Mouse (Mus musculus) brown adipose tissue, adult 24 weeks (tissue): Measurements from ENCODE around the gene Zfp217. TPM values are rescaled to one million over a fixed set of nuclear protein-coding genes. Genes with fewer than 3 reads are reported as not detected.

ENCODE experiments used
- H3K27ac ChIP-seq: fragments of 200-500 bp; replicated peaks from 2 replicates; pipeline ENCODE4 v1.5.1; 2012; ENCODE audit warnings: low read depth, mild to moderate bottlenecking, low read length
- H3K4me1 ChIP-seq: fragments of 200-500 bp; 2 replicates; pipeline ENCODE4 v1.6.1; 2012; ENCODE audit warnings: low read length, mixed read lengths; ENCODE audit not compliant: control insufficient read depth, insufficient read depth, insufficient read length
- H3K4me3 ChIP-seq: fragments of 200-500 bp; 2 replicates; pipeline ENCODE4 v1.5.1; 2012; ENCODE audit warnings: low read depth, mild to moderate bottlenecking, low read length, moderate library complexity; ENCODE audit not compliant: insufficient read depth
- polyA plus RNA-seq: library from polyadenylated mRNA; stranded (reverse); fragments of >200 nt; gene quantifications from 2 replicates; pipeline ENCODE4 v1.2.4, GENCODE M21; 2012; ENCODE audit not compliant: missing spikeins, insufficient read depth, insufficient read length

The Zfp217 gene
- polyA plus RNA-seq, 1 experiment: 5.3 TPM

DNA sequence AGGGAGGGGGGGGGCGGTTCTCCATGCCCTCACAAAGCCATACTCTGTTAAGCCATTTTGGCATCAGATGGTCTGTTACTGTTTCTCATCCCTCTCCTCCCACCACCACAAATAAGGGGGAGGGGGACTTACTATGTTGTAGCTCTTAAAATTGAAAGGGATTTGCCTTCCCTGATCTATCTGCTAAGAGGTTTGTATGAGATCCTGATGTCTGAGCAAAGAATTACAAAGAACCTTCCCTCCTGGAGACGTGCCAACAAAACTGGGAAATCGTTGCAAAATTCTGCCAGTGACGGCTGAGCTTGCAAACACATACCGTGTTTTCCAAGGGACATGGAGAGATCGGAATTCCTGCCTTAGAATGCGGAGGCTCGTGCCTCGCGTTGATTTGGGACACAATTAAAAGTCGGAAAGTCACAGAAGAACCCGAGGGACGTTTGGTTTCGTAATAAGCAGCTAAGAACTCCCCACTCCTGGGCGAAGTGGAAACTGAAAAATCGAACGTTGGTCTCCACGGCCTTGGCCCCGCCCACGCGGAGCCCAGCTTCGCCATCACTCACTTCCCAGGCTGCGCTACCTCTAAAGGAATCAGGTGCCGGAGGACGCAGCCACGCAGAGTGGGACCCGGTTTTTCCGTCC is 14.7 kb downstream of the Zfp217 start:
- Histone ChIP-seq H3K4me1 (peaks cover 12% of the 10 kb centered on the region), H3K4me3 (peak overlapping the region; percentile 55), H3K27ac (peak overlapping the region; percentile 90)

DNA sequence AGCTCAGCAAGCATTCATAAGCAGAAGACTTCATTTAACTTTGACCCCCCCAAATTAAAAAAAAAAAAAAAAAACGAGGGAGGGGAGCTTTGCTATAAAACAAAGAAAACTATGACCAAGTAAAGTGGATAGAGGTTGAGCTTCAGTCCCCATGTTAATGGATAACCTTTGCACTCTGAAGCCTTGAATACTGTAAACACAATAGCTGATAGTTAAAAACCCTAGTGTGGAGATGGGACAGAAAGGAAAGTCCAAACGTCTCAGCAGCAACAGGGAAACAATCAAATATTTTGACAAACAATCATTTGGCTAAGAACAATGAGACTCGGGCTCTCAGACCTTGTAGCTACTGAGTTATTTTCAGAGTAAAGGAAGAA is 15.2 kb downstream of the Zfp217 start:
- Histone ChIP-seq H3K4me3 (peak overlapping the region; percentile 55), H3K4me1 (peaks cover 14% of the 10 kb centered on the region), H3K27ac (peak overlapping the region; percentile 90)

GRCm38 (mm10) chr2:170131981-170132460 is 15.9 kb downstream of the Zfp217 start:
- peak overlapping the region; percentile 36 for H3K4me3 ChIP-seq
- peak overlapping the region; percentile 68 for H3K27ac ChIP-seq
- H3K4me1 ChIP-seq: peaks cover 21% of the 10 kb centered on the region

GRCm38 (mm10) chr2:170130780-170131645 is 16.9 kb downstream of the Zfp217 start:
- Histone ChIP-seq H3K4me1 (peaks cover 30% of the 10 kb centered on the region), H3K27ac (peak overlapping the region; percentile 84), H3K4me3 (peak overlapping the region; percentile 90)

- peak overlapping the region; percentile 90 for H3K4me3 ChIP-seq
- H3K27ac ChIP-seq: peak overlapping the region; percentile 89
- peaks cover 37% of the 10 kb centered on the region for H3K4me1 ChIP-seq
These were observed 17.8 kb downstream of the Zfp217 start for GRCm38 (mm10) chr2:170129923-170130779.

DNA sequence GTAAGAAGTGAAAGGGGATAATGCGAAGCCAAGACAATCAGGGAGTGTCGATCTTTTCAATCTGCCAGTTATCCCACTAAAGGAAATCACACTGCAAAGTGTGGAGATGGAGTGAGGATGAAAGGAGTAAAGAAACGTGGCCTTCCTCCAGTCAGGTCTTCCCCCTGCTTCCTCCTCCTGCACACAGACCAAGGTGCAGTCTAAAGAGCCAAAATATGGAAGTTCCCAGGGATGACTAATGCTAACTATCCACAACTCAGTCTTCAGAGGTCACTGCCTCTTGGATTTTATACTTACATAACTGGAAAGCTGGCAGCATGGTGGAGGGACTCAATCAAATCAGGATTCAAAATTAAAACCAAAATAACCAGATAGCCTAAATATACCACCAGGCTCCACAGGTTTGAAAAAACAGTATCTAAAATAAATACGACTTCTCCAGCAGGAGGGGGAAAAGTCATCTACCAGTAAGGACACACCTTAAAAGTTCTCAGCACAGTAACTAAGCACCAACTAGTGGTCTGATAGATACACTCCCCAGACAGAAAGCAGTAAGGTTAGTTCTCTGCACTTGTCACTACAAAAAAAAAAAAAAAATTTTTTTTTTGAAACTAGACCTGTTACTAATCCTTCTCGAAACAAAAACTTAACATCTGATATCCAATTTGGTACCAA is 18.5 kb downstream of the Zfp217 start:
- H3K4me3 ChIP-seq: peak overlapping the region; percentile 90
- peaks cover 39% of the 10 kb centered on the region for H3K4me1 ChIP-seq
- H3K27ac ChIP-seq: peak overlapping the region; percentile 89

DNA sequence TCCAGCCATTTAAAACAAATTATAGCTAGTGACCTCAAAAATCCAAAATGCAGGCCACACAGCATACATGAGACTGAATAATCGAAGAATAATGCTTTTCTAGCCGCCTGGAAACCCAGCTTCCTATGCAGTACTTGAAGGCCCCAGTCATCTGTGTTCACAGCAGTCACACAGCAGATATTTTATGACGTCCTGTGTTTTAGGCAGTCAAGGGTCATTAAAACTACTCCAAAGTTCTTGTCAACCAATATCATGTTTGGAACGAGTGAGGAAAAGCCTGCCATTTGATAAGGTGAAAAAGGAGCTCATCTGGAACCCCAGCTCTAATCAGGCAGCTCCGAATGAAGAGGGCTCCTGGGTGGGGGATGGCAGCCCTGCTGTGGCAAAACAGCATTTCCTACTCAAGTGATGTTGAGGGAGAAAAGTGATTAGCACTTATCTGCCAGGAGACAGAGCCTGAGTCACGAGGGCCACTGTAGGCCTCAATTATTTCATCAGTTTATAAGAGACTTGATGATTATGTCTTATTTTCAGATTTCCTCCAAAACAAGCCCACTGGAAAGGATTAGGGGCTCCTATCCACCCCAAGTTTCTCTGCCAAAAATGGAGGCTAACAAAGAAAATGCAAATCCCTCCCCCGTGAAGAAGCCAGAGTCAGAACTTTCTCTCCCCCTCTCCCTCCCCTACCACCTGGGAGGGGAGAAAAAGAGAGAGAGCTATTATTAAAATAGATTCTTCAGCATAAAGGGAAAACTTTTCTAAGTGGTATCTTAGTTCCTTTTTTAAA is 19.2 kb downstream of the Zfp217 start:
- Histone ChIP-seq H3K4me1 (peaks cover 42% of the 10 kb centered on the region), H3K27ac (peak overlapping the region; percentile 57), H3K4me3 (0 out of 2 replicates have a peak overlapping the region, but pooled peaks have one; percentile 1)

- Histone ChIP-seq H3K27ac (peak overlapping the region; percentile 52), H3K4me1 (peaks cover 42% of the 10 kb centered on the region), H3K4me3 (peak overlapping the region; percentile 2; the same call in 1 of the 2 replicates)
These were observed 20.4 kb downstream of the Zfp217 start for GRCm38 (mm10) chr2:170127523-170127922.

GRCm38 (mm10) chr2:170126266-170126665 is 21.6 kb downstream of the Zfp217 start:
- peaks cover 42% of the 10 kb centered on the region for H3K4me1 ChIP-seq
- H3K4me3 ChIP-seq: no peak overlapping the region
- no peak overlapping the region for H3K27ac ChIP-seq

DNA sequence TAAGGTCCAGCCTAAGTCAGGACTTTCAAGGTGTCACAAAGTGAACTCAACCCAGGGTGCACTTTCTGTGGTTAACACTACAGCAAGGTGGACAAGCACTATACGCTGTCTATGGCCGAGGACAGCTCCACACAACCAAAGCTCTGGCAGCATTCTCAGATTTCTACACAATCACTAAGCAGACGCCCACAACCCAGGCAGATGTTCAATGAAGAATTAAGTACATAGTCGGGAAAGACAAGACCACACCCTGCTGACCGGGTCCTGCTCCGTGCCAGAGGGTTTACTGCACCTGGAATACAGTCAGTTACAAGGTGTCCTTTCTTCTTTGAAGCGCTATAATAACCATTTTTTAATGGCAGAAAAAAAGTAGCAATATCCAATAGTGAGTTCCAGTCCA is 25.7 kb downstream of the Zfp217 start:
- H3K27ac ChIP-seq: no peak overlapping the region
- no peak overlapping the region for H3K4me3 ChIP-seq
- H3K4me1 ChIP-seq: peaks cover 23% of the 10 kb centered on the region

DNA sequence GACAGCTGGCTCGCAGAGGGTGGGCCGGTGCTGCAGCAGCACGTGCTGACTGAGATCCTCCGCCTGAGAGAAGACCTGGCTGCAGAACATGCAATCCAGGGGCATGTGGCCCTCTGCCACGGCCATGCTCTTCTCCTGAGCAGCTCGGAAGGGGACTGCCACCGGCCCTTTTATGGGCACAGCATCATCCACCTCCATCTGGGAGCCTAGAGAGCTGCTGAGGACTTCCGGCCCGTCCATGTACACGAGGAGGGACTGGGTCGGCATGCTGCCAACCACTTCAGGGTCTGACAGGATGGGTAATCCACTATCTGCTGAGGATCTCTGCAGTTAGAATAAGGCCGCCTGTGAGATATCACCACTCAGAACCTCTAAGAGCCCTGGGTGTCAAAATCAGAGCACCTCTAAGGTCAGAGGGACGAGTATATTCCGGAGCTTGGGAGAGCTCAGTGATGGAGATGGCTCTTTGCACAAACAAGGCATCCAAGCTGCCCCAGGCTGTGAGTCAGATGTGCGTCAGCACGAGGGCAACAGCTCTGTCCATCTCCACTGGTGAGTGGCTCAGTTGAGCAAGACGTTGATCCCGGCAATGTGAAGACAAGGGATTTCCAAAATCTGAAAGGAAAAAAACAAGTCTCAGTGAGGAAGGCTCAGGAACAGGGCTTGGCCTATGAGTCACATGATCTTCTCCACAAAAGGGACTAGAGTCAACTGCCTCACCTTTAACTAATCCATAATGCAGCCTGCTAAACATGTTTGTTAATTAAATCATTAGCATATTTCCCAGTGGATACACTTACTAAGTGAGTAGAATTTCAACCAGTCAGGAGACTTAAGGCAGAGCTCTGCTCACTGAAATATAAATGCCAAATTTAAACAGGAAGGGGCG is 27.5 kb downstream of the Zfp217 start:
- Histone ChIP-seq H3K4me3 (no peak overlapping the region), H3K27ac (no peak overlapping the region; the same call in 1 of the 2 replicates), H3K4me1 (peaks cover 7% of the 10 kb centered on the region)

- H3K4me3 ChIP-seq: no peak overlapping the region
- H3K27ac ChIP-seq: 0 out of 2 replicates have a peak overlapping the region, but pooled peaks have one; percentile 2
- H3K4me1 ChIP-seq: no peaks in the 10 kb centered on the region; the same call in 1 of the 2 replicates
These were observed 31.1 kb downstream of the Zfp217 start for GRCm38 (mm10) chr2:170116704-170117281.

DNA sequence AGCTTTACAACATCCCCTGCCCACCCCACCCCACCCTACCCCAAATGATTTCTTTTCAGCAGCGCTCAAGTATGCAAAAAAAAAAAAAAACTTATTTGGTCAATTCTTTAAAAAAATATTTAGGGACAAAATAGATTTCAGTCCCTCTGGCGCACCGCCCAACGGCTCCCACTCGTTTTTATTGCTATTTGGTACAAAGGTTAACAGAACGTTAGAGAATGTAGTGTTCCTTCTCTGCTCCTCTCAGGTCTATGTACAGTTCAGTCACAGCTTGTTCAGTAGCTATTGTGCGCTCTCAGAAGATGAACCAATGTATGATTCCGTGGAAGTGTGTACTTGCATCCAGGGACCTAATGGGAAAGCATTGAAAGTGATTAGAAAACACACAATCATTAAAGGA is 37.6 kb downstream of the Zfp217 start:
- Histone ChIP-seq H3K4me3 (no peak overlapping the region), H3K4me1 (no peaks in the 10 kb centered on the region), H3K27ac (no peak overlapping the region)
